Mouse (Mus musculus) layer of hippocampus, adult 9-10 months (tissue): ENCODE measurements around the gene Stac3.

Source experiments
- DNase-seq: peaks from one replicate; pipeline ENCODE4 v3.0.0; 2022; ENCODE audit warnings: low spot score

Stac3 gene

GRCm38 (mm10) chr10:127509051-127509836 is 7.8 kb downstream of the Stac3 start:
- DNase-seq: peak; percentile 83

GRCm38 (mm10) chr10:127509837-127510701 is 8.6 kb downstream of the Stac3 start:
- DNase-seq: no peak

- DNase-seq: no peak
These were observed 9.6 kb downstream of the Stac3 start for GRCm38 (mm10) chr10:127510895-127511617.

- no peak for DNase-seq
These were observed 10.3 kb downstream of the Stac3 start for GRCm38 (mm10) chr10:127511634-127512306.

GRCm38 (mm10) chr10:127512307-127512666 is 10.8 kb downstream of the Stac3 start:
- DNase-seq: no peak

- peak; percentile 97 for DNase-seq
These were observed 11.3 kb downstream of the Stac3 start for GRCm38 (mm10) chr10:127512813-127513212.

- DNase-seq: no peak
These were observed 12.1 kb downstream of the Stac3 start for GRCm38 (mm10) chr10:127513501-127514091.

- no peak for DNase-seq
These were observed 12.7 kb downstream of the Stac3 start for GRCm38 (mm10) chr10:127514111-127514698.

- no peak for DNase-seq
These were observed 13.3 kb downstream of the Stac3 start, which contains the start of gene Ndufa4l2 for GRCm38 (mm10) chr10:127514764-127515163. TSS of gene Ndufa4l2 (plus strand) at chr10:127514967.

GRCm38 (mm10) chr10:127515271-127515982 is 13.9 kb downstream of the Stac3 start:
- no peak for DNase-seq

- no peak for DNase-seq
These were observed 14.5 kb downstream of the Stac3 start for GRCm38 (mm10) chr10:127515983-127516459.

- no peak for DNase-seq
These were observed 15.2 kb downstream of the Stac3 start for GRCm38 (mm10) chr10:127516576-127517260.

- DNase-seq: no peak
These were observed 16.5 kb downstream of the Stac3 start for GRCm38 (mm10) chr10:127517941-127518340.

GRCm38 (mm10) chr10:127519041-127519701 is 17.7 kb downstream of the Stac3 start:
- no peak for DNase-seq

GRCm38 (mm10) chr10:127519903-127520713 is 18.6 kb downstream of the Stac3 start:
- DNase-seq: no peak

GRCm38 (mm10) chr10:127520714-127521357 is 19.4 kb downstream of the Stac3 start:
- no peak for DNase-seq

GRCm38 (mm10) chr10:127521611-127522080 is 20.2 kb downstream of the Stac3 start:
- no peak for DNase-seq
